Mouse (Mus musculus) olfactory bulb, adult 2 months (tissue): Measurements from ENCODE around the gene Ctrb1. TPM values are rescaled to one million over a fixed set of nuclear protein-coding genes. Genes with fewer than 3 reads are reported as not detected.

Source experiments
- H3K27ac ChIP-seq: fragments of 200-500 bp; 2 replicates; pipeline ENCODE4 v1.5.1; 2012; ENCODE audit warnings: low read depth, low read length; ENCODE audit not compliant: insufficient read depth
- H3K4me1 ChIP-seq: fragments of 200-500 bp; 2 replicates; pipeline ENCODE4 v1.6.1; 2012; ENCODE audit warnings: low read length; ENCODE audit not compliant: control insufficient read depth, insufficient read depth
- H3K4me3 ChIP-seq: fragments of 200-500 bp; 2 replicates; pipeline ENCODE4 v1.5.1; 2012; ENCODE audit warnings: mild to moderate bottlenecking, low read depth, low read length, moderate library complexity; ENCODE audit not compliant: insufficient read depth
- CTCF ChIP-seq: fragments of 200-500 bp; IDR thresholded peaks from 2 replicates; pipeline ENCODE4 v1.5.1; 2012; ENCODE audit warnings: low read depth, mild to moderate bottlenecking, low read length, moderate library complexity; ENCODE audit not compliant: insufficient read depth
- POLR2A ChIP-seq: fragments of 200-500 bp; IDR thresholded peaks from 2 replicates; pipeline ENCODE4 v1.6.1; 2012; ENCODE audit warnings: mild to moderate bottlenecking, low read depth, low read length, moderate library complexity; ENCODE audit not compliant: insufficient read depth
- WGBS: fragments of 180-500 bp; shearing (Covaris S2); methylation state at CpG from one replicate; pipeline ENCODE4 v1.1.7; 2018; 5-methylcytosine and 5-hydroxymethylcytosine counted together
- polyA plus RNA-seq: library from polyadenylated mRNA; stranded (reverse); fragments of >200 nt; gene quantifications from 2 replicates; pipeline ENCODE4 v1.2.4, GENCODE M21; 2012; ENCODE audit warnings: low replicate concordance; ENCODE audit not compliant: missing spikeins, insufficient read depth, insufficient read length

Gene Ctrb1
- polyA plus RNA-seq, 1 experiment: not detected

DNA sequence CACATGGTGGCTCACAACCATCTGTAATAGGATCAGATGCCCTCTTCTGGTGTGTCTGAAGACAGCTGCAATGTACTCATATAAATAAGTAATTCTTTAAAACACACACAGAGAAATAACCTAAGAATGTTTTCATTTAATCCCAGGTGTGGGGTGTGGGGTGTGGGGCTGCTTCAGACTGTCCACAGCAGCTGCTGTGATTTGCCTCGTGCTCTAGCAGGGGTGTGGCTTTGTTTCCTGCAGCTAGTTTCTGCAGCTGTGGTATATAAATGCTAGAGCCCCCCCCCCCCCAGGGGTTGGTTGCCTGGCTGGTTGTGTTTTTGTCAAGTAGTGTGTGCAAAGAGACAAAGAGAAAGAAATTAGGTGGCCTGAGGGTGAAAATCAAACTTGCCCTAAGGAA is 8.2 kb upstream of the Ctrb1 start:
- TF ChIP-seq POLR2A (no peak), CTCF (no peak)
- Histone ChIP-seq H3K27ac (no peak overlapping the region), H3K4me1 (no peaks in the 10 kb centered on the region), H3K4me3 (no peak overlapping the region)
- 17% methylated on average over 1 of the region's 1 CpGs for WGBS

DNA sequence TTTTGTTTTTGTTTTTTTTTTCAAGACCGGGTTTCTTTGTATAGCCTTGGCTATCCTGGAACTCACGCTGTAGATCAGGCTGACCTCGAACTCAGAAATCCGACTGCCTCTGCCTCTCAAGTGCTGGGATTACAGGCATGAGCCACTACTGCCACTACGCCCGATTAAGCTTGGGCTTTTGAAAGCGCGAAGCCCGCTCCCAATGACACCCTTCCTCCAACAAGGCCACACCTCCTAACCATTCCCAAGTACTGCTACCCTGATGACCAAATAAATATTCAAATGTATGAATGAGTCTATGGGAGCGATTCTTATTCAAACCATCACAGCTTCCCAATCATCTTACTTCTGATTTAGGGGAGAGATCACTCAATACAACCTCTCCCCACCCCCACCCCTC is 6.8 kb upstream of the Ctrb1 start:
- Histone ChIP-seq H3K4me1 (no peaks in the 10 kb centered on the region), H3K27ac (no peak overlapping the region), H3K4me3 (no peak overlapping the region)
- TF ChIP-seq POLR2A: no peak
- WGBS: 91% methylated on average over 10 of the region's 10 CpGs

- no peak overlapping the region for H3K4me3 ChIP-seq
- 44% methylated on average over 7 of the region's 7 CpGs for WGBS
- H3K4me1 ChIP-seq: no peaks in the 10 kb centered on the region
- H3K27ac ChIP-seq: no peak overlapping the region
- TF ChIP-seq CTCF: no peak
- no peak for TF ChIP-seq POLR2A
These were observed 4.6 kb upstream of the Ctrb1 start for GRCm38 (mm10) chr8:111695441-111695840.

DNA sequence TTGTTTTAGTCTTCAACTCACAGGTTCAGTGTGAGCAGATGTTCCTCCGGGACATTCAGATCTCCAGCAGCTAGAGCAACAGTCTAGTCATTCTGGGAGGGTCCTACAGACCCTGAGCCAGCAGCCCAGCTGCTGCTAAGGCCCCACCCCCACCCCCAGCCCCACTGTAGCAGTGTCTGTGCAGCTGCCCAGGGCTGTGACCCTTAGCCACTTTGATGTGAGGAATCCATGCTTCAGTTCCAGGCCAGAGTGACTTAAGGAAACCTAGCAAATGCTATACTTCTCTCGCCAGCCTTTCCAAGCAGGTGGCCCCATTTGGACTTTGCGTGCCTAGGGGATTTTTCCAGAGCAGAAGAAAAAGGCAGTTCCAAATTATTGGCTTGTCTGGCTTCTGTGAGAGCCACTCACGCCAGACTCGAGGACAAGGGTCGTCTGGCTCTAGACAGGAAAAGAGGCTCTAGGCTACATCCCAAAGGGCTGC is 2.5 kb upstream of the Ctrb1 start:
- no peak overlapping the region for H3K4me3 ChIP-seq
- no peaks in the 10 kb centered on the region for H3K4me1 ChIP-seq
- 73% methylated on average over 6 of the region's 6 CpGs for WGBS
- no peak overlapping the region for H3K27ac ChIP-seq
- TF ChIP-seq POLR2A (no peak), CTCF (no peak)

DNA sequence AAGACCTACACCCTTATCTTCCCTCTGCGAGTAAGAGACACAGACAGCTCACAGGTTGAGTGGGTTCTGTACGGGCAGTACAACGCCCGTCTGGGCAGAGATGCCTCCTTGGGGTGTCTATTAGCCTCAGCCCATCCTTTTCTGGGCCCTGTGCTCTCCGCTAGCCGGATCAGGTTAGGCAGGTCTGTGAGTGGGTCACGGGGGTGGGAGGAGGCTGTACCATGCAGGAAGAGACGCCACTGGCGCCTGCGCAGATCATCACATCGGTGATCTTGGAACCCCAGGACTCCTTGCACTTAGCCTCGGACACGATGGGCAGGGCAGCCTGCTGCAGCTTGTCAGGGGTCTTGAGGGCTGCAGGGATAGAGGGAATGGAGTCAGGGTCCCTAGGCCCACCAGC is 3.9 kb downstream of the Ctrb1 start:
- H3K4me1 ChIP-seq: no peaks in the 10 kb centered on the region
- H3K4me3 ChIP-seq: no peak overlapping the region
- no peak for TF ChIP-seq CTCF
- no peak for TF ChIP-seq POLR2A
- H3K27ac ChIP-seq: no peak overlapping the region
- 94% methylated on average over 13 of the region's 13 CpGs for WGBS

- WGBS: 62% methylated on average over 9 of the region's 9 CpGs
These were observed 8.3 kb downstream of the Ctrb1 start for GRCm38 (mm10) chr8:111682521-111682920.

GRCm38 (mm10) chr8:111681153-111681552 is 9.7 kb downstream of the Ctrb1 start:
- no peak overlapping the region for H3K27ac ChIP-seq
- WGBS: 62% methylated on average over 11 of the region's 11 CpGs

More at GRCm38 (mm10) chr8:111682521-111682920, 8.3 kb downstream of the Ctrb1 start:
- H3K4me1 ChIP-seq: no peaks in the 10 kb centered on the region
- no peak overlapping the region for H3K27ac ChIP-seq
- TF ChIP-seq CTCF (no peak), POLR2A (no peak)
- no peak overlapping the region for H3K4me3 ChIP-seq

GRCm38 (mm10) chr8:111680423-111681028 is 10.3 kb downstream of the Ctrb1 start:
- Histone ChIP-seq H3K4me1 (no peaks in the 10 kb centered on the region), H3K27ac (no peak overlapping the region), H3K4me3 (no peak overlapping the region)
- TF ChIP-seq POLR2A: no peak
- no peak for TF ChIP-seq CTCF
- 43% methylated on average over 17 of the region's 17 CpGs for WGBS

More at GRCm38 (mm10) chr8:111681153-111681552, 9.7 kb downstream of the Ctrb1 start:
- H3K4me1 ChIP-seq: no peaks in the 10 kb centered on the region
- TF ChIP-seq POLR2A (no peak), CTCF (no peak)
- H3K4me3 ChIP-seq: no peak overlapping the region

DNA sequence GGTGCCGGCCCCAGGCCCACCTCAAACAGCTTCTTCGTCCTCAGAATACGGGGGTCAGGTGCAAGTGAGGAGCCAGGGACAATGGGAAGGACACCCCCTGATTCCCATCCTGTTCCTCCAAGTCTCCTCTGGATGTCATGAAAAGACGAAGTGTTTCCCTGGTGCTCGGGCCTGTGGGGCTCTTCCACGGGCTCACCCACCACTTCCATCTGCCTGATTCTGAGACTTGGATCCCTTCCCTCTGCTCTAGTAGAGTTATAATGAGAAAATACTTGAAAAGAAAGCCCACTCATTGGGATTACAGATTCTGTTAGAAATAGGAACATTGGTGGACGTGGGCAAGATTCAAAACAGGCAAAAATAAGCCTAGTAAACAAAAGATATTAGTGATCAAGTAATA is 12.0 kb downstream of the Ctrb1 start:
- Histone ChIP-seq H3K4me3 (no peak overlapping the region), H3K27ac (no peak overlapping the region), H3K4me1 (no peaks in the 10 kb centered on the region)
- TF ChIP-seq CTCF: no peak
- TF ChIP-seq POLR2A: no peak
- 95% methylated on average over 7 of the region's 7 CpGs for WGBS

- TF ChIP-seq CTCF (no peak), POLR2A (no peak)
- WGBS: 25% methylated on average over 3 of the region's 3 CpGs
- Histone ChIP-seq H3K4me3 (no peak overlapping the region), H3K27ac (no peak overlapping the region), H3K4me1 (no peaks in the 10 kb centered on the region)
These were observed 12.7 kb downstream of the Ctrb1 start for GRCm38 (mm10) chr8:111678111-111678510.
